In the genomic region with DNA sequence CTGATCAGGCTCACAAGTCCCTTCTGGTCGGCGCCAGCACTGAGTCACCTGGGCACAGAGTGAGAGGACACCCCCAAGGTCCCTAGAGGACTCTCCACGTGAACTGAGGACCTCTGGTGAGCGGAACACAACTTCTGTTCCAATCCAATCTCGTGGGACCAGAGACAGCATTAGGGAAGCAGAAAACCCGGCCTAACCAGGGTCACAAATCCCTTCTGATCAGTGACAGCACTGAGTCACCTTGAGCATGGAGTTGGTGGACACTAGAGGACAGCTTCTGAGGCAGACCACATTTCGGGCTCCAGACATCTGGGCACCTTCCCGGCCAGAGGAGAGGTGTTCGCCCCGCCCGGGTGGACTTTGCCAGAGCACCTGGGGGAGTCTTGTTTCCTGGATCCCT, we compare ENCODE assay signal across 17 mouse cellular contexts.
"Had no signal": no experiment of that assay in that cellular context is flagged by ENCODE, and none has a peak within 500 bp of the region (broad histone marks: within the 10 kb centered on the region; RNA-seq: fewer than 3 reads in every experiment).

No protein-coding gene starts in this region.

- H3K4me1 ChIP-seq: lung, embryonic 15.5 days; midbrain, embryonic 12.5 days; midbrain, embryonic 15.5 days; neural tube, embryonic 12.5 days; stomach, embryonic 15.5 days had no signal

- H3K36me3 ChIP-seq: lung, embryonic 15.5 days; midbrain, embryonic 12.5 days; midbrain, embryonic 15.5 days; neural tube, embryonic 12.5 days; stomach, embryonic 15.5 days had no signal

- ATAC-seq: liver, postnatal 0 days; lung, postnatal 0 days; midbrain, embryonic 15.5 days had no signal

- H3K27ac ChIP-seq: lung, embryonic 15.5 days; macrophage; midbrain, embryonic 12.5 days; midbrain, embryonic 15.5 days; neural tube, embryonic 12.5 days; stomach, embryonic 15.5 days; stomach, postnatal 0 days had no signal

- H3K9ac ChIP-seq: liver, postnatal 0 days; lung, embryonic 15.5 days; midbrain, embryonic 12.5 days; midbrain, embryonic 15.5 days; neural tube, embryonic 12.5 days; stomach, embryonic 15.5 days had no signal

- H3K4me3 ChIP-seq: lung, embryonic 15.5 days; megakaryocyte, embryonic 14.5 days; midbrain, embryonic 12.5 days; midbrain, embryonic 15.5 days; neural tube, embryonic 12.5 days; stomach, embryonic 15.5 days had no signal

- H3K9me3 ChIP-seq: lung, embryonic 15.5 days; midbrain, embryonic 12.5 days; midbrain, embryonic 15.5 days; neural tube, embryonic 12.5 days; stomach, embryonic 15.5 days had no signal

- H3K4me2 ChIP-seq: lung, embryonic 15.5 days; midbrain, embryonic 12.5 days; midbrain, embryonic 15.5 days; neural tube, embryonic 12.5 days; stomach, embryonic 15.5 days had no signal

- H3K27me3 ChIP-seq: lung, embryonic 15.5 days; megakaryocyte, embryonic 14.5 days; midbrain, embryonic 12.5 days; midbrain, embryonic 15.5 days; neural tube, embryonic 12.5 days; stomach, embryonic 15.5 days had no signal

- DNase-seq: liver, postnatal 0 days; lung, adult 2 months; lung, postnatal 14 days; lung, postnatal 36 days; right cerebral cortex, postnatal 14 days; thymus, adult 2 months; thymus, postnatal 25 days; thymus, postnatal 4 days had no signal
